Mouse (Mus musculus): ENCODE measurements around the gene Htra2.

GRCm38 (mm10) chr6:83004309-83004708 is 50.8 kb downstream of the Htra2 start:
- TF ChIP-seq CTCF (IDR thresholded peaks at IDR 0.05; ENCODE audit: low read depth), result no peak
- no peak for TF ChIP-seq EP300 (optimal IDR thresholded peaks at IDR 0.05)
